Mouse (Mus musculus): ENCODE results near the gene Cit.
"Not testable (repeated sequence)": the region's sequence is repeated elsewhere in the genome, so short reads cannot be mapped to it uniquely, and the experiment has no call there.

The Cit gene

GRCm38 (mm10) chr5:115844766-115845634 is at the start of gene Cit:
Cit (plus strand) TSS chr5:115845278.
- ATAC-seq (ENCODE audit: low TSS enrichment): peak; percentile 93

DNA sequence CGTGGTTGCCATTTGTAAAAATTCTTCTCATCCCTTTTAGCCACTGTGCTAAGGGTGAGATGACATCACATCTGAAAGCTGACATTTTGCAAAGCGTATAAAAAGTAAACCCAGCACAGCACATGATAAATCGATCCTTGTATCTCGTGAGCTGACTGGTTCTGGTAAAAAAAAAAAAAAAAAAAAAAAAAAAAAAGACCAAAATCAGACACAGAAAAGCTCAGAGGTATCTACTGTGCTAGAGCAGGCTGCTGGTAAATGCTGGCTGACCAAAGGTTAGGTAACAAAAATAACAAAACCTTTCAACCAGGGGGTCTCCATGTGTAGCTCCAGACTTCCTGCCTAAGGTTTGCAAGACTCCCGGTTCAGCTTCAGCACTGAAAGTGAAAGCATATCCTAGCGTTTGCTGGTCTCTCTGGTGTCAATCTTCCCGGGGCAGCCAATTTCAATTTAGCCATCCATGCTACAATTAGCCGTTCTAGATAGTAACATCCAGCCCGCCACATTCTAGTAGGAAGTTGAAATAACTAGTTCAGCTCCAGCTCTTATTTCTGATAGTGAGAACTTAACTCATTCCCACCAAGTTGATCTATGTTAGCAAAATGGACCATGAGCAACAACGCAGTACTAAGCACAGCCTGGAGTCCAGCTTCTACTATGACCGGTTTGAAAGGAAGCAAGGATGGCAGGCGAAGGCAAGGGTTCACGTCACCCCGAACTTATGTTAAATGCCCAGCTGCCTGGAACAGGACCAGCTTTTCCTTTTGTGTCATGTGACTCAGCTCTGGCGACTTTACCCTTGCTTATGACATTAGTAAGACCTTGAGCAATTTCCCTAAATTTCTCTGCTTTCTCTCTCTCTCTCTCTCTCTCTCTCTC is 45.8 kb upstream of the Cit start:
- no peak for ATAC-seq (ENCODE audit: low TSS enrichment)

GRCm38 (mm10) chr5:115799895-115800232 is 45.2 kb upstream of the Cit start:
- no peak for ATAC-seq (ENCODE audit: low TSS enrichment)

GRCm38 (mm10) chr5:115812262-115812661 is 32.8 kb upstream of the Cit start:
- ATAC-seq (ENCODE audit: low TSS enrichment): no peak

GRCm38 (mm10) chr5:115817022-115817421 is 28.1 kb upstream of the Cit start:
- no peak for ATAC-seq (ENCODE audit: low TSS enrichment)

GRCm38 (mm10) chr5:115817655-115818054 is 27.4 kb upstream of the Cit start:
- not testable (repeated sequence) for ATAC-seq (ENCODE audit: low TSS enrichment)

- no peak for ATAC-seq (ENCODE audit: low TSS enrichment)
These were observed 25.1 kb upstream of the Cit start for GRCm38 (mm10) chr5:115819966-115820365.

GRCm38 (mm10) chr5:115821200-115821599 is 23.9 kb upstream of the Cit start:
- ATAC-seq (ENCODE audit: low TSS enrichment): no peak

- ATAC-seq (ENCODE audit: low TSS enrichment): no peak
These were observed 23.2 kb upstream of the Cit start for GRCm38 (mm10) chr5:115821910-115822309.

GRCm38 (mm10) chr5:115832754-115833153 is 12.3 kb upstream of the Cit start:
- no peak for ATAC-seq (ENCODE audit: low TSS enrichment)

DNA sequence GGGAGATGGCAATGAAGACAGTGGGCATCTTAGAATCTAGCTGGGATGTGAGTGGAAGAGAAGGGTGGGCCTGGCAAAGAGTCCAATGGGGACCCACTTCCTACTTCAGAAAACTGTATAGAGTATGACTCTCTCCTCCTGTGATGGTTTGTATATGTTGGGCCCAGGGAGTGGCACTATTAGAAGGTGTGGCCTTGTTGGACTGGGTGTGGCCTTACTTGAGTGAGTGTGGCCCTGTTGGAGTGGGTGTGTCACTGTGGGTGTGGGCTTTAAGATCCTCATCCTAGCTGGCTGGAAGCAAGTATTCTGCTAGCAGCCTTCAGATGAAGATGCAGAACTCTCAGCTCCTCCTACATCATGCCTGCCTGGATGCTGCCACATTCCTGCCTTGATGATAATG is 11.3 kb upstream of the Cit start:
- not testable (repeated sequence) for ATAC-seq (ENCODE audit: low TSS enrichment)

GRCm38 (mm10) chr5:115835291-115835690 is 9.8 kb upstream of the Cit start:
- no peak; the same call in 1 of the 2 replicates for ATAC-seq (ENCODE audit: low TSS enrichment)

DNA sequence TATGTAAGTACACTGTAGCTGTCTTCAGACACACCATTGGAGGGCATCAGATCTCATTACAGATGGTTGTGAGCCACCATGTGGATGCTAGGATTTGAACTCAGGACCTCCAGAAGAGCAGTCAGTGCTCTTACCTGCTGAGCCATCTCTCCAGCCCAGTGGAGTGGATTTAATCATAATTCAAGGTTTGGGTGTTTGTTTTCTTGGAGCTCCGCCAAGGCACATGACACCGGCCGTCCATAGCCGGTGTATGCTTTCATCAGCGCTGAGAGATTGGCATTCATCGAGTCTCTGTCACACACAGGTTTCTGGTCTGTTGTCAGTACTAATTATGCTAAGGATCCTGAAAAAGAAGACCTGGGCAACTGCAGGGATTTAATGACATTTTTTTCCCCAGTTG is 7.0 kb upstream of the Cit start:
- no peak for ATAC-seq (ENCODE audit: low TSS enrichment)

GRCm38 (mm10) chr5:115840453-115840852 is 4.6 kb upstream of the Cit start:
- ATAC-seq (ENCODE audit: low TSS enrichment): no peak

DNA sequence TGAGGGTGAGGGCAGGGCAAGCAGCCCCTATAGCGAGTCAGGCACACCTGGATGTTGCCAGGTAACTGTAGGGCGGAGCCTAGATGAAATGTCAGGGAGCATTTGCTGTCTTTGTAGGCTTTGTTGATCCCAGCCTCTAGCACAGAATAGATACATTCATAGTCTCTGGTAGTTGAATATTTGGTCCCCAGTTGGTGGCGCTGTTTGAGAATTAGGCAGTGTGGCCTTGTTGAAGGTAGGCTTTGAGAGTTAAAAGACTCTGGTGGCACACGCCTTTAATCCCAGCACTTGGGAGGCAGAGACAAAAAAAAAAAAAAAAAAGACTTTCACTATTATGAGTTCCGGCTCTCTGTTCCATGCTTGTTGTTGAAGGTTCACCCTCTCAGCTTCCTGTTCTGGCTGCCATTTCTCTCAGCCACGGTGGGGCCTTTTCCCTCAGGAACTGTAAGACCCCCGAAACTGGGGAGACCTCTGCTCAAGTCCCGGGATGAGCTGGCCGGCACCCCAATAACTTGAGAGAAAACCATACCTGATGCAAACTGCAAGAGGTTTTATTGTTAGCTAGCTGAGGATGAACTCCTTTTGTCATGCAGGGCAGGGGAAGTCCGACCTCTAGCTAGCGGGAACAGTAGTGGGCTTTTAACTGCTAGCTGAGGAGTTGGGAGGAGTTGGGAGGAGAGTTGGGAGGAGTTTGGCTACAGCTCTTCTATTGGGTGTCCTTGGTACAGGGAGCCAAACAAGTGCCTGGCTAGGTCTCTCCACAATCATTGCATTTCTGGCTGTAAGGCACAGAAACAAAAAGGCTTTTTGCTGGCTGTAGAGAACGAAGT is 3.9 kb upstream of the Cit start:
- ATAC-seq (ENCODE audit: low TSS enrichment): no peak

GRCm38 (mm10) chr5:115844368-115844765 is 711 bp upstream of the Cit start:
- peak; percentile 48; the same call in 1 of the 2 replicates for ATAC-seq (ENCODE audit: low TSS enrichment)

GRCm38 (mm10) chr5:115845635-115846174 is 627 bp downstream of the Cit start:
- no peak for ATAC-seq (ENCODE audit: low TSS enrichment)

GRCm38 (mm10) chr5:115847166-115847565 is 2.1 kb downstream of the Cit start:
- no peak for ATAC-seq (ENCODE audit: low TSS enrichment)

- peak; percentile 67 for ATAC-seq (ENCODE audit: low TSS enrichment)
These were observed 3.4 kb downstream of the Cit start for GRCm38 (mm10) chr5:115848463-115848862.

DNA sequence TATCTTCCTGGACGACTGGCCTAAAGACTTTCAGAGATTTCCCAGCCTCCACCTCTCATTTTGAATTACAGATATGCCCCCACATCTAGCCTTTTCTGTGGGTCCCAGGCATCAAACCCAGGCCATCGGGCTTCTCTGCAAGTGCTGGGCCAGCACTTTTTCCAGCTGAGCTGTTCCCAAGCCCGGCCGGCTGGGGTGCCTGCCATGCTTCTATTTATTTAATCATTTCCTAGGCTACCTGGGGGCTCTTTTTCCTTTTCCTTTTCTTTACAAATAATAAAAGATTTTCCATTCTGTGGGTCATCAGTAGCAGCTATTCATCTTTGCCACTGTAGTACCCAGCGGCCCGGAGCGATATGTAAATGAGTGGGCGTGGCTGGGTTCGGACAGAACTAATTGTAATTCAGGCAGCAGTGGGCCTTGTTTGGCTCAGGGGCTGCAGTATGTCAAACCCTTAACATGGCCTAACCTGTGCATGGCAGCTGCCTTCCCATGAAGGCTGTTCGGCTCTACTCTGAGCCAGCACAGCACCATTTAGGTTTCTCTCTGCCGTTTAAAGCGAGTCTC is 4.3 kb downstream of the Cit start:
- no peak for ATAC-seq (ENCODE audit: low TSS enrichment)
